Mouse (Mus musculus): ENCODE data around the gene Fyb. TPM values are rescaled to one million over a fixed set of nuclear protein-coding genes. Genes with fewer than 3 reads are reported as not detected.
A peak's percentile ranks its signal among the peaks of the same experiment; 100 is the strongest.

Fyb gene
- total RNA-seq, 1 experiment: not detected

DNA sequence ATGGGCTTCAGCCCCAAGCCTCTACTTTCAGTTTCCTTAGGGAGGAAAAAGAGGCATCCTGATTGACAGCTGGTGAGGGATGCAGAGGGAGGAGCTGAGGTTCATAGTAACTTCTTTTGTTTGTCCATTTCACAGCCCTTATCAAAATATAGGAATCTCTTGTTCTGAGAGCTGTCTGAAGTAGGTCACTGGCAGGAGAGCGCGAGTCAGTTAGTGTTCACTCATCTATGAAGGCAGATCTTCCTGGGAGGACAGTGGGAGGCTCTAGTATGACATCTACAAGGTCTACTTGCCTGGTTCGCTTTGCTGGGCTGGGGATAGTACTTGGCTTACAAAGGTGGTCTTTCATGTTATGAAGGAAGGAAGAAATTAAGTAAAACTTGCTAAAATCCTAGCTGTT is 46.0 kb downstream of the Fyb start:
- Histone ChIP-seq H3K4me3 (ENCODE audit: insufficient read depth in 1 of 2, low read depth in 1 of 2, low read length in 2 of 2, poor library complexity in 1 of 2, severe bottlenecking in 1 of 2) (no peak overlapping the region), H3K27ac (ENCODE audit: insufficient read depth, low read depth, low read length, poor library complexity, severe bottlenecking) (no peak overlapping the region), H3K36me3 (ENCODE audit: control insufficient read depth, insufficient read depth, low read length, poor library complexity, severe bottlenecking) (no peaks in the 10 kb centered on the region), H3K9ac (ENCODE audit: insufficient read depth, low read depth, low read length, poor library complexity, severe bottlenecking) (no peak overlapping the region), H3K4me1 (ENCODE audit: control insufficient read depth in 2 of 2, insufficient read depth in 2 of 2, low read length in 2 of 2, poor library complexity in 1 of 2) (peaks cover 0 to 3% of the 10 kb centered on the region in 2 experiments; a peak in 1 of 4 replicates), H3K9me3 (ENCODE audit: control insufficient read depth, insufficient read depth, low read depth, low read length) (no peaks in the 10 kb centered on the region)
- no peak for DNase-seq (ENCODE audit: low read depth, low spot score)
- TF ChIP-seq MAFK (IDR thresholded peaks at IDR 0.05; ENCODE audit: insufficient read depth, low read depth, low read length) (no peak), CHD2 (IDR thresholded peaks at IDR 0.05; ENCODE audit: low read depth, low read length) (no peak), ZNF384 (IDR thresholded peaks at IDR 0.05; ENCODE audit: low read depth, low read length) (no peak), ZC3H11A (IDR thresholded peaks at IDR 0.05; ENCODE audit: borderline replicate concordance, low read depth, low read length) (no peak), HCFC1 (IDR thresholded peaks at IDR 0.05; ENCODE audit: borderline replicate concordance, insufficient read depth, low read length) (no peak)
- in situ Hi-C loops (cut with MboI; ENCODE audit: low sequenced_read_pairs in 2 of 2, unreplicated experiment in 2 of 2): no loop called here

DNA sequence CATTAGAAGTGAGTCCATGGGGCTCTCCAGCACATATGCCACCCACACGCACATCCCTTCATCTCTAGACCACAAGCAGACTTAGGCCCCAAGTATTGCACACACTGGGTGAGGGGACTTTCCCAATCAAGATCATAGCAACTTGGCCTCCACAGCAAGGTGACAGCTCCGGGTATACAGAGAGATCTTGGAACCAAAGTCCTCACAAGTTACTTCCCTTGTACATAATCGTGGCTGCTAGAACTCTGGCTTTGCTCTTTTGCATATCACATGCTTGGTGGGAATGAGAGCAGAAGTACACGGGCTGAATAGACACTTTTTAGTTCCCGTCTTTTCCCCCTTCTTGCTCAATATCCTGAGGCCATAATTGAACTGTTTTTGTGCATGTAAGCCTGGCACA is 46.4 kb downstream of the Fyb start:
- no peak overlapping the region for H3K9ac ChIP-seq (ENCODE audit: insufficient read depth, low read depth, low read length, poor library complexity, severe bottlenecking)
- H3K4me1 ChIP-seq (ENCODE audit: control insufficient read depth in 2 of 2, insufficient read depth in 2 of 2, low read length in 2 of 2, poor library complexity in 1 of 2): peaks cover 0 to 3% of the 10 kb centered on the region in 2 experiments; a peak in 1 of 4 replicates
- DNase-seq (ENCODE audit: low read depth, low spot score): no peak
- no peaks in the 10 kb centered on the region for H3K36me3 ChIP-seq (ENCODE audit: control insufficient read depth, insufficient read depth, low read length, poor library complexity, severe bottlenecking)
- H3K4me3 ChIP-seq (ENCODE audit: insufficient read depth in 1 of 2, low read depth in 1 of 2, low read length in 2 of 2, poor library complexity in 1 of 2, severe bottlenecking in 1 of 2): no peak overlapping the region
- no peak overlapping the region for H3K27ac ChIP-seq (ENCODE audit: insufficient read depth, low read depth, low read length, poor library complexity, severe bottlenecking)
- H3K9me3 ChIP-seq (ENCODE audit: control insufficient read depth, insufficient read depth, low read depth, low read length): no peaks in the 10 kb centered on the region
- no peak for TF ChIP-seq MAFK (IDR thresholded peaks at IDR 0.05; ENCODE audit: insufficient read depth, low read depth, low read length)
- no peak for TF ChIP-seq HCFC1 (IDR thresholded peaks at IDR 0.05; ENCODE audit: borderline replicate concordance, insufficient read depth, low read length)
- TF ChIP-seq CHD2 (IDR thresholded peaks at IDR 0.05; ENCODE audit: low read depth, low read length): no peak
- no peak for TF ChIP-seq ZNF384 (IDR thresholded peaks at IDR 0.05; ENCODE audit: low read depth, low read length)
- no peak for TF ChIP-seq ZC3H11A (IDR thresholded peaks at IDR 0.05; ENCODE audit: borderline replicate concordance, low read depth, low read length)
- in situ Hi-C loops (cut with MboI; ENCODE audit: low sequenced_read_pairs in 2 of 2, unreplicated experiment in 2 of 2): no loop called here

DNA sequence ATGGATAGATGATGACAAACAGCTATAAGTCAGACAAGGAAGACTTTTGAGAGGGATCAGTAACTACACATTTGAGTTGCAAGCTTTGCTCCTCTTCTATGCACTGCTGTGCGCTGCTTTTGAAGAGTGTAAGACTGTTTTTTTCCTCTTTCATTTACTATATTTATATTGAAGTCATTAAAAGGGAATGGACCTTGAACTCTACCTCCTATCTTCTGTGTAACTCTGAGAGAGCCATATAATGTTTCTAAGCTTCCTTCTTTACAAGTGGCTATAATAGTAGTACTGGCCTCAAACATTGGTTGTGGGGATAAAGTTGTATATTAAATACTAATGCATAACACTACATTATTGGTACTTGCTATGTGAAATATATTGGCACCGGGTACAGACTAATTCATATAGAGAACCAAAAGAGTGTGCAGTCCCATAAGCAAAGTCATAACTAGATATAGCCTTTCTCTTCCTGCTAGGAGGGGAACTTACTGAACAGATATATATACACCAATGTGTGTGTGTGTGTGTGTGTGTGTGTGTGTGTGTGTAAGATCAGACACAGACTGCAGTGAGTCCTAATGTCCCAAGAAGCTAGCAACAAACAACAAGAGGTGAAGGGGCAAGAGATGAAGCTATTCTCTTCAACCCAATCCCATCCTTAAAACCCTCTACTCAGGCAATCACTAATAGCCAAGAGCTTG is 47.7 kb downstream of the Fyb start:
- Histone ChIP-seq H3K9me3 (ENCODE audit: control insufficient read depth, insufficient read depth, low read depth, low read length) (no peaks in the 10 kb centered on the region), H3K36me3 (ENCODE audit: control insufficient read depth, insufficient read depth, low read length, poor library complexity, severe bottlenecking) (no peaks in the 10 kb centered on the region), H3K4me1 (ENCODE audit: control insufficient read depth in 2 of 2, insufficient read depth in 2 of 2, low read length in 2 of 2, poor library complexity in 1 of 2) (no peaks in the 10 kb centered on the region), H3K27ac (ENCODE audit: insufficient read depth, low read depth, low read length, poor library complexity, severe bottlenecking) (no peak overlapping the region), H3K4me3 (ENCODE audit: insufficient read depth in 1 of 2, low read depth in 1 of 2, low read length in 2 of 2, poor library complexity in 1 of 2, severe bottlenecking in 1 of 2) (no peak overlapping the region), H3K9ac (ENCODE audit: insufficient read depth, low read depth, low read length, poor library complexity, severe bottlenecking) (no peak overlapping the region)
- TF ChIP-seq HCFC1 (IDR thresholded peaks at IDR 0.05; ENCODE audit: borderline replicate concordance, insufficient read depth, low read length) (no peak), ZNF384 (IDR thresholded peaks at IDR 0.05; ENCODE audit: low read depth, low read length) (no peak), ZC3H11A (IDR thresholded peaks at IDR 0.05; ENCODE audit: borderline replicate concordance, low read depth, low read length) (no peak), MAFK (IDR thresholded peaks at IDR 0.05; ENCODE audit: insufficient read depth, low read depth, low read length) (no peak), CHD2 (IDR thresholded peaks at IDR 0.05; ENCODE audit: low read depth, low read length) (no peak)
- in situ Hi-C loops (cut with MboI; ENCODE audit: low sequenced_read_pairs in 2 of 2, unreplicated experiment in 2 of 2): no loop called here
- DNase-seq (ENCODE audit: low read depth, low spot score): no peak

DNA sequence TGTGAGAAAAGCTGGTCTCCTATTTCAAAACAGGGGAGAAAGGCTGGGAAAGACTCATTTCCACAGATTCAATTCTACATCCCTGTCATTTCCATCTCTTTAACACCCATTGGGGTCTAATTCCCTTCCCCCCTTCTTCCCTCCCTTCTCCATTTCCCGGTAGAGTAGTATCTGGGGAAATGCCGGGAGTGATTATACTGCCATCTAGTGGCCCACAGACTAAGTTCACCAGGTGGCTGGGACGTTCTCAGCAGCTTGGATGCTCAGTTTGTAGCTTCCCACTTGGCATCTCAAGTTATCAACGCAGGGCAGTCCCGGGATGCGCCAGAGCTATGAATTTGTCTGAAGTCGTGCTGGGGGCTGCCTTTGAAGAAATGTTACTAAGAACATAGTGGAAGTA is 48.2 kb downstream of the Fyb start:
- in situ Hi-C loops (cut with MboI; ENCODE audit: low sequenced_read_pairs in 2 of 2, unreplicated experiment in 2 of 2): no loop called here
- peak; percentile 45 for DNase-seq (ENCODE audit: low read depth, low spot score)
- H3K4me3 ChIP-seq (ENCODE audit: insufficient read depth in 1 of 2, low read depth in 1 of 2, low read length in 2 of 2, poor library complexity in 1 of 2, severe bottlenecking in 1 of 2): no peak overlapping the region
- no peak overlapping the region for H3K27ac ChIP-seq (ENCODE audit: insufficient read depth, low read depth, low read length, poor library complexity, severe bottlenecking)
- no peaks in the 10 kb centered on the region for H3K9me3 ChIP-seq (ENCODE audit: control insufficient read depth, insufficient read depth, low read depth, low read length)
- no peaks in the 10 kb centered on the region for H3K36me3 ChIP-seq (ENCODE audit: control insufficient read depth, insufficient read depth, low read length, poor library complexity, severe bottlenecking)
- no peak overlapping the region for H3K9ac ChIP-seq (ENCODE audit: insufficient read depth, low read depth, low read length, poor library complexity, severe bottlenecking)
- no peaks in the 10 kb centered on the region for H3K4me1 ChIP-seq (ENCODE audit: control insufficient read depth in 2 of 2, insufficient read depth in 2 of 2, low read length in 2 of 2, poor library complexity in 1 of 2)
- TF ChIP-seq MAFK (IDR thresholded peaks at IDR 0.05; ENCODE audit: insufficient read depth, low read depth, low read length) (no peak), ZC3H11A (IDR thresholded peaks at IDR 0.05; ENCODE audit: borderline replicate concordance, low read depth, low read length) (peak; percentile 45; the same call in 1 of the 2 replicates)
